ENCODE assay signal across 8 mouse cellular contexts in genomic region chr8:108885450-108885849, GRCm38 (mm10).
DNase-seq lines count a peak whose midpoint lies in the region; ATAC-seq and TF ChIP-seq lines count a peak whose summit lies in the region.

No protein-coding gene starts in this region.

- 71% methylated on average over 14 of the region's 14 CpGs for WGBS in embryonic facial prominence, embryonic 14.5 days
- WGBS in kidney, adult 2 months: 36% methylated on average over 14 of the region's 14 CpGs
- 52% methylated on average over 14 of the region's 14 CpGs for WGBS in midbrain, embryonic 13.5 days

- TF ChIP-seq CTCF in kidney, adult 2 months (conservative IDR thresholded peaks at IDR 0.05; ENCODE audit: insufficient read depth, insufficient read length, low read depth, low read length): no peak

- no peak for ATAC-seq in embryonic facial prominence, embryonic 14.5 days (ENCODE audit: low read depth)
- ATAC-seq in midbrain, embryonic 13.5 days: no peak
- ATAC-seq in megakaryocyte, adult 5-6 weeks (ENCODE audit: poor library complexity, severe bottlenecking): no peak

- H3K4me1 ChIP-seq in embryonic facial prominence, embryonic 14.5 days (ENCODE audit: control insufficient read depth, insufficient read depth, low read length): peaks cover 23% of the 10 kb centered on the region
- H3K4me1 ChIP-seq in kidney, adult 2 months (ENCODE audit: control insufficient read depth, insufficient read depth, low read length): no peaks in the 10 kb centered on the region
- H3K4me1 ChIP-seq in midbrain, embryonic 13.5 days (replicated peaks): peaks cover 72% of the 10 kb centered on the region

- no peak overlapping the region for H3K4me2 ChIP-seq in embryonic facial prominence, embryonic 14.5 days (ENCODE audit: low read depth, low read length)
- no peak overlapping the region for H3K4me2 ChIP-seq in midbrain, embryonic 13.5 days (replicated peaks)

- peaks cover 5% of the 10 kb centered on the region; the same call in 1 of the 2 replicates for H3K36me3 ChIP-seq in embryonic facial prominence, embryonic 14.5 days (ENCODE audit: control insufficient read depth, insufficient read depth, low read length)
- H3K36me3 ChIP-seq in kidney, adult 2 months (ENCODE audit: control insufficient read depth, insufficient read depth, low read length): no peaks in the 10 kb centered on the region
- H3K36me3 ChIP-seq in midbrain, embryonic 13.5 days: 0 out of 2 replicates have a peak, but pooled peaks cover 11% of the 10 kb centered on the region

- peak overlapping the region; percentile 46; the same call in 1 of the 2 replicates for H3K27ac ChIP-seq in embryonic facial prominence, embryonic 14.5 days (replicated peaks; ENCODE audit: low read depth, low read length)
- no peak overlapping the region for H3K27ac ChIP-seq in kidney, adult 2 months (ENCODE audit: insufficient read depth, low read depth, low read length)
- H3K27ac ChIP-seq in midbrain, embryonic 13.5 days: peak overlapping the region; percentile 79

- H3K9me3 ChIP-seq in embryonic facial prominence, embryonic 14.5 days (ENCODE audit: control insufficient read depth, low read length): no peaks in the 10 kb centered on the region
- H3K9me3 ChIP-seq in midbrain, embryonic 13.5 days: no peaks in the 10 kb centered on the region

- no peaks in the 10 kb centered on the region for H3K27me3 ChIP-seq in embryonic facial prominence, embryonic 14.5 days (replicated peaks; ENCODE audit: control insufficient read depth, insufficient read depth, low read length)
- H3K27me3 ChIP-seq in kidney, adult 2 months (replicated peaks; ENCODE audit: control insufficient read depth, insufficient read depth, low read length): no peaks in the 10 kb centered on the region
- 0 out of 2 replicates have a peak, but pooled peaks cover 4% of the 10 kb centered on the region for H3K27me3 ChIP-seq in midbrain, embryonic 13.5 days

- no peak for TF ChIP-seq POLR2A in kidney, adult 2 months (IDR thresholded peaks at IDR 0.05; ENCODE audit: low read depth, low read length)

- peak; percentile 74 for DNase-seq in gastrocnemius, adult 18-20 months (ENCODE audit: low spot score)
- DNase-seq in gastrocnemius, postnatal 4 days (ENCODE audit: low spot score in 2 of 2): no peak
- DNase-seq in embryonic facial prominence, embryonic 14.5 days (ENCODE audit: low spot score): no peak
- DNase-seq in kidney, adult 2 months: peak; percentile 60
- DNase-seq in right cerebral cortex, postnatal 4 days: no peak
- DNase-seq in embryo, embryonic 9.5 days (ENCODE audit: extremely low spot score): no peak

- H3K4me3 ChIP-seq in embryonic facial prominence, embryonic 14.5 days (ENCODE audit: low read depth, low read length): no peak overlapping the region
- H3K4me3 ChIP-seq in kidney, adult 2 months (ENCODE audit: insufficient read depth, low read depth, low read length): no peak overlapping the region
- H3K4me3 ChIP-seq in midbrain, embryonic 13.5 days (replicated peaks): no peak overlapping the region

- peak overlapping the region; percentile 14; the same call in 1 of the 2 replicates for H3K9ac ChIP-seq in embryonic facial prominence, embryonic 14.5 days (ENCODE audit: low read depth, low read length)
- H3K9ac ChIP-seq in midbrain, embryonic 13.5 days (replicated peaks): peak overlapping the region; percentile 28; the same call in 1 of the 2 replicates

Comparison
In these comparisons a context has a peak if more than half of its experiments do, and no peak if none do; other contexts are left out.
1. DNase-seq: peak in gastrocnemius, adult 18-20 months (single experiment) and kidney, adult 2 months (single experiment); none in gastrocnemius, postnatal 4 days (0 of 2), embryonic facial prominence, embryonic 14.5 days (single experiment), right cerebral cortex, postnatal 4 days (single experiment) and embryo, embryonic 9.5 days (single experiment).